Mouse (Mus musculus) lung, embryonic 14.5 days (tissue): ENCODE measurements around the gene Narfl. TPM values are rescaled to one million over a fixed set of nuclear protein-coding genes. Genes with fewer than 3 reads are reported as not detected.

ENCODE experiments used
- ATAC-seq: fragments of 200-750 bp; cut with Nextera tagmentation; 2 replicates; pipeline ENCODE4 v1.8.0; 2017; ENCODE audit warnings: mild to moderate bottlenecking, moderate TSS enrichment, moderate library complexity; ENCODE audit not compliant: insufficient read depth
- DNase-seq: peaks from one replicate; pipeline ENCODE4 v3.0.0-alpha.2; 2015
- H3K27ac ChIP-seq: fragments of 300-500 bp; sonication (generic); 2 replicates; pipeline ENCODE4 v1.5.1; 2014; ENCODE audit warnings: low read depth, mild to moderate bottlenecking, moderate library complexity
- H3K27me3 ChIP-seq: fragments of 300-500 bp; sonication (generic); 2 replicates; pipeline ENCODE4 v1.6.1; 2014; ENCODE audit warnings: low read length, control low read depth; ENCODE audit not compliant: insufficient read depth
- H3K36me3 ChIP-seq: fragments of 300-500 bp; sonication (generic); 2 replicates; pipeline ENCODE4 v1.6.1; 2014; ENCODE audit warnings: control low read depth; ENCODE audit not compliant: insufficient read depth
- H3K4me1 ChIP-seq: fragments of 300-500 bp; sonication (generic); 2 replicates; pipeline ENCODE4 v1.6.1; 2014; ENCODE audit warnings: antibody characterized with exemption, control low read depth; ENCODE audit not compliant: insufficient read depth
- H3K4me2 ChIP-seq: fragments of 300-500 bp; sonication (generic); 2 replicates; pipeline ENCODE4 v1.6.1; 2014; ENCODE audit warnings: mild to moderate bottlenecking
- H3K4me3 ChIP-seq: fragments of 300-500 bp; sonication (generic); 2 replicates; pipeline ENCODE4 v1.5.1; 2014; ENCODE audit warnings: low read depth, low read length
- H3K9ac ChIP-seq: fragments of 300-500 bp; sonication (generic); 2 replicates; pipeline ENCODE4 v1.6.1; 2014
- H3K9me3 ChIP-seq: fragments of 300-500 bp; sonication (generic); 2 replicates; pipeline ENCODE4 v1.6.1; 2016; ENCODE audit warnings: low read depth, low read length, control low read depth
- CTCF ChIP-seq: IDR thresholded peaks from 2 replicates; pipeline ENCODE4 v1.5.1; 2016; ENCODE audit warnings: antibody characterized with exemption, low read depth
- WGBS: fragments of 180-500 bp; shearing (Covaris S2); extraction: QIAGEN DNeasy Blood & Tissue Kit; methylation state at CpG from one replicate; pipeline ENCODE4 v1.1.7; 2014; 5-methylcytosine and 5-hydroxymethylcytosine counted together
- polyA plus RNA-seq: library from polyadenylated mRNA; unstranded; fragments of >200 nt; fragmentation: Nextera tagmentation; extraction: Ambion mirVana; gene quantifications from 2 replicates; pipeline ENCODE4 v1.2.1, GENCODE M21; 2014

Gene Narfl
- polyA plus RNA-seq, 1 experiment from 2014 or later = 25.6 TPM

GRCm38 (mm10) chr17:25762591-25762990 is 11.0 kb upstream of the Narfl start:
- Histone ChIP-seq H3K36me3 (no peaks in the 10 kb centered on the region), H3K9ac (no peak overlapping the region), H3K9me3 (no peaks in the 10 kb centered on the region), H3K27ac (no peak overlapping the region), H3K4me2 (no peak overlapping the region), H3K4me1 (no peaks in the 10 kb centered on the region), H3K4me3 (no peak overlapping the region), H3K27me3 (no peaks in the 10 kb centered on the region)
- no peak for ATAC-seq
- 38% methylated on average over 3 of the region's 3 CpGs for WGBS
- no peak for DNase-seq
- TF ChIP-seq CTCF = no peak

- WGBS = 67% methylated on average over 5 of the region's 5 CpGs
- TF ChIP-seq CTCF = no peak
- H3K4me1 ChIP-seq = no peaks in the 10 kb centered on the region
- no peak overlapping the region for H3K9ac ChIP-seq
- no peak overlapping the region for H3K4me2 ChIP-seq
- H3K27me3 ChIP-seq = no peaks in the 10 kb centered on the region
- no peaks in the 10 kb centered on the region for H3K9me3 ChIP-seq
- H3K4me3 ChIP-seq = no peak overlapping the region
- ATAC-seq = no peak
- H3K36me3 ChIP-seq = no peaks in the 10 kb centered on the region
- no peak for DNase-seq
- no peak overlapping the region for H3K27ac ChIP-seq
Observed at GRCm38 (mm10) chr17:25765886-25766285, 7.7 kb upstream of the Narfl start.

- Histone ChIP-seq H3K36me3 (no peaks in the 10 kb centered on the region), H3K9ac (no peak overlapping the region), H3K27ac (no peak overlapping the region), H3K4me2 (no peak overlapping the region), H3K27me3 (no peaks in the 10 kb centered on the region), H3K4me1 (no peaks in the 10 kb centered on the region), H3K4me3 (no peak overlapping the region), H3K9me3 (no peaks in the 10 kb centered on the region)
- no peak for DNase-seq
- WGBS = 54% methylated on average over 9 of the region's 9 CpGs
- ATAC-seq = no peak
- TF ChIP-seq CTCF = no peak
Observed at GRCm38 (mm10) chr17:25769331-25769730, 4.2 kb upstream of the Narfl start.

GRCm38 (mm10) chr17:25775318-25776062 is 1.9 kb downstream of the Narfl start:
- H3K4me3 ChIP-seq = no peak overlapping the region
- H3K9ac ChIP-seq = no peak overlapping the region
- no peaks in the 10 kb centered on the region for H3K4me1 ChIP-seq
- WGBS = 73% methylated on average over 10 of the region's 10 CpGs
- no peak overlapping the region for H3K4me2 ChIP-seq
- 0 out of 2 replicates have a peak, but pooled peaks cover 20% of the 10 kb centered on the region for H3K36me3 ChIP-seq
- no peaks in the 10 kb centered on the region for H3K9me3 ChIP-seq
- DNase-seq (no peak), ATAC-seq (no peak)
- TF ChIP-seq CTCF = no peak
- H3K27me3 ChIP-seq = no peaks in the 10 kb centered on the region
- no peak overlapping the region for H3K27ac ChIP-seq

- Histone ChIP-seq H3K4me1 (no peaks in the 10 kb centered on the region), H3K36me3 (peaks cover 39% of the 10 kb centered on the region), H3K4me3 (no peak overlapping the region), H3K9me3 (no peaks in the 10 kb centered on the region), H3K9ac (no peak overlapping the region), H3K4me2 (no peak overlapping the region), H3K27me3 (no peaks in the 10 kb centered on the region), H3K27ac (no peak overlapping the region)
- 93% methylated on average over 5 of the region's 5 CpGs for WGBS
- DNase-seq (no peak), ATAC-seq (no peak)
- no peak for TF ChIP-seq CTCF
Observed at GRCm38 (mm10) chr17:25777948-25778347, 4.4 kb downstream of the Narfl start.

GRCm38 (mm10) chr17:25781339-25781738 is 7.8 kb downstream of the Narfl start:
- no peak for TF ChIP-seq CTCF
- Histone ChIP-seq H3K4me3 (no peak overlapping the region), H3K27me3 (no peaks in the 10 kb centered on the region), H3K36me3 (peaks cover 53% of the 10 kb centered on the region), H3K9ac (no peak overlapping the region), H3K4me2 (no peak overlapping the region), H3K9me3 (no peaks in the 10 kb centered on the region), H3K27ac (no peak overlapping the region), H3K4me1 (peaks cover 9% of the 10 kb centered on the region)
- 69% methylated on average over 6 of the region's 6 CpGs for WGBS
- DNase-seq = no peak
- ATAC-seq = no peak

GRCm38 (mm10) chr17:25783086-25783485 is 9.5 kb downstream of the Narfl start:
- Histone ChIP-seq H3K9me3 (no peaks in the 10 kb centered on the region), H3K36me3 (peaks cover 58% of the 10 kb centered on the region), H3K9ac (no peak overlapping the region), H3K4me2 (no peak overlapping the region), H3K4me3 (no peak overlapping the region), H3K27me3 (no peaks in the 10 kb centered on the region), H3K27ac (no peak overlapping the region), H3K4me1 (peaks cover 9% of the 10 kb centered on the region)
- ATAC-seq (no peak), DNase-seq (no peak)
- TF ChIP-seq CTCF = no peak
- WGBS = 68% methylated on average over 7 of the region's 7 CpGs
